8 mouse cellular contexts compared by ENCODE assay signal in genomic region chr4:62736421-62736820, GRCm38 (mm10).
DNase-seq lines count a peak whose midpoint lies in the region; ATAC-seq and TF ChIP-seq lines count a peak whose summit lies in the region.

No protein-coding gene starts in this region.

- 71% methylated on average over 7 of the region's 7 CpGs for WGBS in intestine, embryonic 16.5 days
- WGBS in thymus, adult 2 months: 87% methylated on average over 7 of the region's 7 CpGs

- no peak for TF ChIP-seq CTCF in thymus, adult 2 months (IDR thresholded peaks at IDR 0.05; ENCODE audit: borderline replicate concordance, control insufficient read depth, extremely low read depth, insufficient read depth, low read length, poor library complexity)

- H3K9me3 ChIP-seq in intestine, embryonic 16.5 days (ENCODE audit: control insufficient read depth, low read length): no peaks in the 10 kb centered on the region

- no peak overlapping the region for H3K4me3 ChIP-seq in intestine, embryonic 16.5 days (ENCODE audit: low read length)
- H3K4me3 ChIP-seq in thymus, adult 2 months (ENCODE audit: control insufficient read depth, insufficient read depth, low read length): no peak overlapping the region

- peak overlapping the region; percentile 60 for H3K27ac ChIP-seq in intestine, embryonic 16.5 days (ENCODE audit: low read length)
- no peak overlapping the region for H3K27ac ChIP-seq in thymus, adult 2 months (ENCODE audit: control insufficient read depth, insufficient read depth, low read length)

- H3K9ac ChIP-seq in intestine, embryonic 16.5 days (ENCODE audit: low read depth, low read length): peak overlapping the region; percentile 35; the same call in 1 of the 2 replicates

- peak; percentile 55 for DNase-seq in adrenal gland, postnatal 10 days
- no peak for DNase-seq in adrenal gland, adult 2 months
- DNase-seq in right cerebral cortex, postnatal 14 days: peak; percentile 30
- no peak for DNase-seq in right cerebral cortex, postnatal 36 days (ENCODE audit: low spot score in 2 of 2)
- no peak for DNase-seq in c-Kit-positive CD71-positive TER-119-positive erythroid progenitor cells, embryonic 14.5 days (ENCODE audit: low spot score)
- DNase-seq in thymus, adult 2 months: no peak
- DNase-seq in urinary bladder, postnatal 25 days (ENCODE audit: low spot score): no peak

- peaks cover 46% of the 10 kb centered on the region for H3K4me1 ChIP-seq in intestine, embryonic 16.5 days (ENCODE audit: control insufficient read depth, insufficient read depth, low read length)
- H3K4me1 ChIP-seq in thymus, adult 2 months (replicated peaks; ENCODE audit: control insufficient read depth, insufficient read depth, low read length): peaks cover 12% of the 10 kb centered on the region

- no peak overlapping the region for H3K4me2 ChIP-seq in intestine, embryonic 16.5 days (ENCODE audit: low read depth, low read length)

- ATAC-seq in intestine, embryonic 16.5 days: no peak

- no peaks in the 10 kb centered on the region for H3K36me3 ChIP-seq in intestine, embryonic 16.5 days (ENCODE audit: control insufficient read depth, insufficient read depth, low read length)
- no peaks in the 10 kb centered on the region for H3K36me3 ChIP-seq in thymus, adult 2 months (ENCODE audit: control insufficient read depth, insufficient read depth, low read length)

- H3K27me3 ChIP-seq in intestine, embryonic 16.5 days (replicated peaks; ENCODE audit: control insufficient read depth, insufficient read depth, low read length): no peaks in the 10 kb centered on the region
- H3K27me3 ChIP-seq in thymus, adult 2 months (ENCODE audit: control insufficient read depth, insufficient read depth, low read length): no peaks in the 10 kb centered on the region

- TF ChIP-seq POLR2A in thymus, adult 2 months (IDR thresholded peaks at IDR 0.05; ENCODE audit: control insufficient read depth, extremely low read depth, insufficient read depth, low read length, poor library complexity): no peak

Comparison
In these comparisons a context has a peak if more than half of its experiments do, and no peak if none do; other contexts are left out.
1. DNase-seq: peak in adrenal gland, postnatal 10 days (single experiment) and right cerebral cortex, postnatal 14 days (single experiment); none in adrenal gland, adult 2 months (single experiment), right cerebral cortex, postnatal 36 days (0 of 2), c-Kit-positive CD71-positive TER-119-positive erythroid progenitor cells, embryonic 14.5 days (single experiment), thymus, adult 2 months (single experiment) and urinary bladder, postnatal 25 days (single experiment).